Mouse (Mus musculus) neural tube, embryonic 11.5 days (tissue): ENCODE results near the gene Lce1l. TPM values are rescaled to one million over a fixed set of nuclear protein-coding genes. Genes with fewer than 3 reads are reported as not detected.
"Not testable (repeated sequence)": the region's sequence is repeated elsewhere in the genome, so short reads cannot be mapped to it uniquely, and the experiment has no call there.

Experiments
- ATAC-seq: fragments of 200-750 bp; cut with Nextera tagmentation; 2 replicates; pipeline ENCODE4 v1.8.0; 2017; ENCODE audit warnings: moderate number of reproducible peaks, mild to moderate bottlenecking, moderate TSS enrichment, moderate library complexity; ENCODE audit not compliant: insufficient read depth, low FRiP score, low TSS enrichment
- DNase-seq: peaks from one replicate; pipeline ENCODE4 v3.0.0-alpha.2; 2015; ENCODE audit warnings: low spot score
- H3K27ac ChIP-seq: fragments of 300-500 bp; sonication (generic); 2 replicates; pipeline ENCODE4 v1.5.1; 2014; ENCODE audit warnings: low read depth, mild to moderate bottlenecking, low read length
- H3K27me3 ChIP-seq: fragments of 300-500 bp; sonication (generic); 2 replicates; pipeline ENCODE4 v1.6.1; 2014; ENCODE audit warnings: mild to moderate bottlenecking, low read length, mixed read lengths; ENCODE audit not compliant: control insufficient read depth, insufficient read depth
- H3K36me3 ChIP-seq: fragments of 300-500 bp; sonication (generic); 2 replicates; pipeline ENCODE4 v1.6.1; 2014; ENCODE audit warnings: mild to moderate bottlenecking, low read length, moderate library complexity, mixed read lengths; ENCODE audit not compliant: control insufficient read depth, insufficient read depth
- H3K4me1 ChIP-seq: fragments of 300-500 bp; sonication (generic); 2 replicates; pipeline ENCODE4 v1.6.1; 2014; ENCODE audit warnings: low read length, mixed read lengths; ENCODE audit not compliant: control insufficient read depth, insufficient read depth
- H3K4me2 ChIP-seq: fragments of 300-500 bp; sonication (generic); 2 replicates; pipeline ENCODE4 v1.6.1; 2014; ENCODE audit warnings: low read depth, mild to moderate bottlenecking, moderate library complexity
- H3K4me3 ChIP-seq: fragments of 300-500 bp; sonication (generic); 2 replicates; pipeline ENCODE4 v1.5.1; 2014; ENCODE audit warnings: low read depth, low read length
- H3K9ac ChIP-seq: fragments of 300-500 bp; sonication (generic); 2 replicates; pipeline ENCODE4 v1.6.1; 2014; ENCODE audit warnings: mild to moderate bottlenecking, low read length
- H3K9me3 ChIP-seq: fragments of 300-500 bp; sonication (generic); 2 replicates; pipeline ENCODE4 v1.6.1; 2016; ENCODE audit warnings: low read length; ENCODE audit not compliant: control insufficient read depth
- WGBS: fragments of 180-500 bp; shearing (Covaris S2); extraction: QIAGEN DNeasy Blood & Tissue Kit; methylation state at CpG from one replicate; pipeline ENCODE4 v1.1.7; 2014; 5-methylcytosine and 5-hydroxymethylcytosine counted together
- polyA plus RNA-seq: library from polyadenylated mRNA; unstranded; fragments of >200 nt; fragmentation: Nextera tagmentation; extraction: Ambion mirVana; gene quantifications from 2 replicates; pipeline ENCODE4 v1.2.1, GENCODE M21; 2014

Gene Lce1l
- polyA plus RNA-seq, result not detected in 2 replicates

DNA sequence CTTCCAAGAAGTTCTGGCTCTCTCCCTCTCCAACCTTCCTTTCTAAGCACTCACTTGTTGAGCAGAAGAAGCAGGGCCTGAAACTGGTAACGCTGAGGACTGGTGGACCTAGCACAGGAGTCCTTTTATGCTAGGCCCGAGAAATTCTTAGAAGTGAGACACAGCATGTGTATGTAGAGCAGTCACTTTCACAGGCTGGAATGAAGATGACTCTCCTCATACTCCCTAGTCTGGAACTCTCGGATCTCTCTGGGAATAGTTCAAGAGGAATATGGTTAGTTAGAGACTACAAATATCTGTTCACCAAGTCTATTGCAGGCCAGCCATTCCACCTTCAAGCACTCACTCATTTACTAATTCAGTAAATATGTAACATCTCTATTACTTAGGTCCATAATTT, at the start of gene Lce1l:
Gene Lce1l (minus strand): TSS at position 101 of the 400 bp plus-strand sequence.
- DNase-seq (no peak), ATAC-seq (no peak)
- Histone ChIP-seq H3K4me2 (no peak within 1 kb of the TSS), H3K9ac (no peak within 1 kb of the TSS), H3K27ac (no peak within 1 kb of the TSS), H3K4me3 (no peak within 1 kb of the TSS), H3K4me1 (no peaks in the 10 kb centered on the region), H3K36me3 (no peaks in the 10 kb centered on the region), H3K9me3 (no peaks in the 10 kb centered on the region), H3K27me3 (no peaks in the 10 kb centered on the region)
- 83% methylated on average over 3 of the region's 3 CpGs for WGBS

DNA sequence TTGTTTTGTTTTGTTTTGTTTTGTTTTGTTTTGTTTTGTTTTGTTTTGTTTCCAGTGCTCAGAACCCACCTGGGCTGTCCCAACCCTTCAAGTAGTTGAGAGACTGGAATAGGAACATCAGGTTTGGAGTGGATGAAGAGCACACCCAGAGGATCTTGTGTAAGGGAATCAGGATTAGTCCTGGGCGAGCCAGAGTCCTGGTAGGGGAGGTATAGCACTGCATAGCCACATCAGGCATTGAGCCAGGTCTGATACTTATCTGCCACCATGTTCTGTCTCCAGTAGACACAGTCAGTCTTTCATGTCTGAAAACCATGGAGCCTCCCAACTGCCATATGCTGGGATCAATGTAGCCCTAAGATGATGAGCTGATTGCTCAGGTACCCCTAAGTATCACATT, 43.4 kb upstream of the Lce1l start:
- no peak overlapping the region for H3K27ac ChIP-seq
- 61% methylated on average over 1 of the region's 1 CpGs for WGBS
- ATAC-seq (no peak), DNase-seq (no peak)
- H3K9ac ChIP-seq, result no peak overlapping the region
- H3K4me1 ChIP-seq, result no peaks in the 10 kb centered on the region
- H3K4me3 ChIP-seq, result no peak overlapping the region
- no peaks in the 10 kb centered on the region for H3K9me3 ChIP-seq
- no peaks in the 10 kb centered on the region for H3K27me3 ChIP-seq
- H3K36me3 ChIP-seq, result no peaks in the 10 kb centered on the region
- no peak overlapping the region for H3K4me2 ChIP-seq

DNA sequence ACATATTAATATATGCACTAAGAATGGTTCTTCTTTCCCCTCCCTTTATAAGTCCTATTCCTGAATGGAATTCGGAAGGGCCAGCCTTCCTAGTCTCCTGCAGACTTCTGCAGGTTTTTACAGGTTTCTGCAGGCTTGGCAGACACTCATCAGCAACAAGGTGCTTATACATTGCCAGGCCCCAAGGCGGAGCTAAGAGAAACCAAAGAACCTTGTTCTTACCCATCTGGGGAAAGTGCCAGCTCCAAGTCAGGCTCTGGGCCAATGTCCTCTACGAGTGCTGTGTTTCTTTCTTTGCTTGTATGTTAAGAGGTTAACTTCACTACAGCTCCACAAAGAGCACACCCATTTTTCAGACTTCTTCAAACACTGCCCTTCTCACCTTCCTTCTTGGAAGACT, 43.0 kb upstream of the Lce1l start:
- Histone ChIP-seq H3K36me3 (no peaks in the 10 kb centered on the region), H3K27ac (no peak overlapping the region), H3K4me2 (no peak overlapping the region), H3K9me3 (no peaks in the 10 kb centered on the region), H3K9ac (no peak overlapping the region), H3K27me3 (no peaks in the 10 kb centered on the region), H3K4me1 (no peaks in the 10 kb centered on the region), H3K4me3 (no peak overlapping the region)
- DNase-seq (no peak), ATAC-seq (no peak)
- 78% methylated on average over 3 of the region's 3 CpGs for WGBS

DNA sequence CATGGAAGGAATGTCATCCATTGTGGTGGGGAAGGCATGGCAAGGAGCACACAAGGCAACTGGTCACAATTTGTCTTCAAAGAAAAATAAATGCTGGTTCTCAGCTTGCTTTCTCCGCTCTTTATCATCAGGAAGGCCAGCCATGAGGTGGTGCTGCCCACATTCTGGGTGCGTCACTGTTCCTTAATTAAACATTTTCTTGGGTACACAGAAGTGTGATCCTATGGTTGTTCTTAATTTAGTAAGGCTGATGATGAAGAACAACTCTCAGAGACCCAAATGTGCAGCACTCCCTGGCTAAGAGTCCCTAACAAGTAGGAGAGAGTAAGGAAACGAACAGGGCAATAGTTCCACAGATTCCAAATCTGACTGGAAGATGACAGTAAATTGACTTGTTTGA, 23.1 kb upstream of the Lce1l start:
- no peak for DNase-seq
- no peak overlapping the region for H3K4me3 ChIP-seq
- H3K27ac ChIP-seq, result no peak overlapping the region
- ATAC-seq, result no peak
- no peaks in the 10 kb centered on the region for H3K9me3 ChIP-seq
- H3K4me1 ChIP-seq, result no peaks in the 10 kb centered on the region
- no peak overlapping the region for H3K9ac ChIP-seq
- WGBS, result 90% methylated on average over 3 of the region's 3 CpGs
- H3K27me3 ChIP-seq, result no peaks in the 10 kb centered on the region
- H3K4me2 ChIP-seq, result no peak overlapping the region
- H3K36me3 ChIP-seq, result no peaks in the 10 kb centered on the region

DNA sequence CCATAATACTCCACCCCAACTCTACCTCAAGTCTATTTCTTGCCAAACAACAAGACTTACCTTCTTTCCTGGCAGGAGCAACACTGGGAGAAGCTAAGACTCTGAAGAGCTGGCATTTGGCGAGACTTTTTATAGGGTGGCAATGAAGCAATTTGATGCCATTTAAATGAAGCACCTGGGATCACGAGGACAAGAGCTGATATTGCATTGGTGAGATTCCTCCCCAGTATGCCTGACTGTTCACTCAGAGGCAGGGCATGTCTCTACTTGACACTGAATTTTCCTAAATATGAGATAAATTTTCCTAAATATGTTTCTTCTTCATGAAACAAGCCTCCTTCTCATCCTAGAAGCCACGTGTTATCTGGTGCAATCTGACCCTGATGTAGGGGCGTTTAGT, 19.0 kb upstream of the Lce1l start, which contains the start of gene 2310050C09Rik:
Gene 2310050C09Rik (minus strand): TSS at position 101 of the 400 bp plus-strand sequence.
- no peak within 1 kb of the TSS for H3K4me2 ChIP-seq
- H3K27me3 ChIP-seq, result no peaks in the 10 kb centered on the region
- H3K27ac ChIP-seq, result no peak within 1 kb of the TSS
- H3K9ac ChIP-seq, result no peak within 1 kb of the TSS
- H3K36me3 ChIP-seq, result no peaks in the 10 kb centered on the region
- H3K9me3 ChIP-seq, result no peaks in the 10 kb centered on the region
- H3K4me1 ChIP-seq, result no peaks in the 10 kb centered on the region
- DNase-seq (no peak), ATAC-seq (no peak)
- 85% methylated on average over 4 of the region's 4 CpGs for WGBS
- no peak within 1 kb of the TSS for H3K4me3 ChIP-seq

DNA sequence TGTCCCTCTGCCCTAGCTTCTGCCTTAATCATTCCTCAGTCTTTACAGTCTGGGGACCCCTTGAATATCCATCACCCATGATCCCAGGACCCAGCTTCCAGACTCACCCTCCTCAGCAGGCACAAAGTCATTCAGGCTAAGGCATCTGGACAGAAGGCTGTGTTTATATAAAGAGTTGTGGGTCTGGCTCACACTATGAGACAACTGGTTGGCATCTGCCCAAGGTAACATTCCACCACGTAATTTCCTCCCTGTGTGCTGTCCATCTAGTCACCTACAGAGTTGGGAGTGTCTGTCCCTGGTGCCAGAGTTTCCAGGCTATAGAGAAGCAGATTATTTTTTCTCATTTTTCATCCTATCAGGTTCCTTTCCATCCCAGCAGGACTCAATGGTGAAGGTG, 24.0 kb downstream of the Lce1l start, which contains the start of gene Kprp:
Gene Kprp (minus strand): TSS at position 140 of the 400 bp plus-strand sequence.
- no peak for ATAC-seq
- DNase-seq, result no peak
- no peaks in the 10 kb centered on the region for H3K4me1 ChIP-seq

DNA sequence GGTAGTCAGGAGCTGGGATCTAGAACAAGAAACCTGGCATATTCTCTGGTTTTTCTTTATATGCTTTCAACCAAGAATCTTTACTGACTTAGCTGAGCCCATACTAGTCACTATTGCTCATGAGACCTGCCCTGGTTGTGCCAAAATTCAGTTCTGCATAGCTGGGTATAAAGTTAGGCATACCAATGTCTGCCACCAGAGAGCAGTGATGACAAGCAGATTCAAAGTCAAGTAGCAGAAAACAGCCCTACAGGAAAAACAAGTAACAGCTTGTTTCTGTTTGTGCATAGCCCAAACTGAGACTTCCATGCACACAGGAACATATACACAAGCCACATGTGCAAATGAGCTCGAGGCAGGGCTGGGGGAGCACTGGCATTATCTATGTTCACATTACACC, 25.3 kb downstream of the Lce1l start:
- 36% methylated on average over 1 of the region's 1 CpGs for WGBS
- no peak for ATAC-seq
- H3K36me3 ChIP-seq, result no peaks in the 10 kb centered on the region

More for the DNA sequence above, 24.0 kb downstream of the Lce1l start, which contains the start of gene Kprp:
- Histone ChIP-seq H3K9me3 (no peaks in the 10 kb centered on the region), H3K27ac (no peak within 1 kb of the TSS), H3K27me3 (no peaks in the 10 kb centered on the region), H3K4me3 (no peak within 1 kb of the TSS), H3K4me2 (no peak within 1 kb of the TSS), H3K36me3 (no peaks in the 10 kb centered on the region), H3K9ac (no peak within 1 kb of the TSS)
- WGBS, result 58% methylated on average over 1 of the region's 1 CpGs

DNA sequence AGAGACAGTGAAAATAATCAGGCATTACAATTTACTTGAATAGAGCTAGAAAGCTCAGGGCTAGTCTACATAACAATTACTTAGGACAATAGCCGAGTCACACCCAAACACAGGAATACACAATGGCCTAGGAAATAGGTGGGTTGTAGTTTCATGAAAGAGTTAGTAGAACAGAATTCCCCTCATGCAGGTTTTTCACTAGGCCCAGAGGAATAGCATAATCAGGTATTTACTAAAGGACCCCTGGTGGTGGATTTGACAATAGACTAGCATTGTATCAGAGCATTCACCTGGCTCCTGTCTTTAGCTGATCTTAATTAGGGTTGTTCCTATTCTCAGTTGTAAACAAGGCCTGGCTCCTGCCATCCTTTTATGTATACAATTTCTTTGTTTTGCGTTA, 35.0 kb downstream of the Lce1l start:
- not testable (repeated sequence) for H3K27ac ChIP-seq, H3K4me2 ChIP-seq, H3K36me3 ChIP-seq, ATAC-seq, H3K4me1 ChIP-seq, H3K9ac ChIP-seq, H3K4me3 ChIP-seq, DNase-seq, H3K27me3 ChIP-seq, H3K9me3 ChIP-seq
- 92% methylated on average over 2 of the region's 2 CpGs for WGBS

More for the DNA sequence above, 25.3 kb downstream of the Lce1l start:
- no peak for DNase-seq
- no peak overlapping the region for H3K4me3 ChIP-seq
- no peaks in the 10 kb centered on the region for H3K27me3 ChIP-seq
- no peak overlapping the region for H3K4me2 ChIP-seq
- no peaks in the 10 kb centered on the region for H3K4me1 ChIP-seq
- no peak overlapping the region for H3K27ac ChIP-seq
- H3K9ac ChIP-seq, result no peak overlapping the region
- no peaks in the 10 kb centered on the region for H3K9me3 ChIP-seq

DNA sequence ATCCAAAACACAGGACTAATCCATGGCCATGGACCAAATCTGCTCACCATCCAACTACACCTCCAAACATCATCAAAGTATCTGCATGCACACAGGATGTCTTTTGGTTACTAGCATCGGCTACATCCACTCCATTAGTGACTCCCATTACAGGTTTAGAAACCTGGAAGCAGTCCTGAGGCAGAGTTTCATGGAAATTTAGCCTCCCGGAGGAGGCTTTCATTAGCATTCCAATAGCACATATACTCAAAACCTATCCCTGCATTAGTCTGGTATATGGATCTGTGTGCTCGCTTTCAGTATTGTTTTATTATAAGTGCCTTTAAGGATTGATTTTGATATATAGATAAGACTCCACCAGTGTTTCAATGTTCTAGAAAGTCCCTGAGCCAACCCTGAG, 35.5 kb downstream of the Lce1l start:
- Histone ChIP-seq H3K4me3 (no peak overlapping the region), H3K27me3 (no peaks in the 10 kb centered on the region), H3K27ac (no peak overlapping the region), H3K4me2 (no peak overlapping the region), H3K9ac (no peak overlapping the region), H3K9me3 (no peaks in the 10 kb centered on the region), H3K4me1 (no peaks in the 10 kb centered on the region), H3K36me3 (no peaks in the 10 kb centered on the region)
- WGBS, result 91% methylated on average over 3 of the region's 3 CpGs
- no peak for DNase-seq
- no peak for ATAC-seq
